25 mouse cellular contexts compared by ENCODE assay signal in the genomic region with DNA sequence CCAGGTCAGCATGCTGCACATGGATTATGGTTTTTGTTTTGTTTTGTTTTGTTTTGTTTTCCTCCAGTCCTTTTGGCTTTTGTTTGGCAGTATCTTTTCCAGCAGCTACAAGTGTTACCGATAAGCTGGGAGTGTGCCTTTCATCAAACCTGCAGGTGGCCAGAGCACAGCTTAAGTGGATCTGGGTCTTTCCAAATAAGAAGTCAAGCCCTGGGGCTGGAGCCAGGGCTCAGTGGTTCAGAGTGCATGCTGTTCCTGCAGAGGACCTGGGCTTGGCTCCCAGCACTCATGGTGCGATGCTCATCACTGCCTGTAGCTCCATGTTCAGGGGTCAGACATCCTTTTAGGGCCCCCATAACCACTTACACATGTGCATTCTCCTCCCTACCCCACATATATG. TPM values are rescaled to one million over a fixed set of nuclear protein-coding genes. Genes with fewer than 3 reads are reported as not detected.
A peak's percentile ranks its signal among the peaks of the same experiment; 100 is the strongest.
DNase-seq lines count a peak whose midpoint lies in the region; ATAC-seq and TF ChIP-seq lines count a peak whose summit lies in the region.
"Had no signal": no experiment of that assay in that cellular context is flagged by ENCODE, and none has a peak within 500 bp of the region (broad histone marks: within the 10 kb centered on the region; RNA-seq: fewer than 3 reads in every experiment).

No protein-coding gene starts in this region.

- no peak for TF ChIP-seq CTCF in left cerebral cortex, adult 2 months (IDR thresholded peaks at IDR 0.05)
- TF ChIP-seq CTCF in cortical plate, adult 2 months (IDR thresholded peaks at IDR 0.05; ENCODE audit: extremely low read depth, insufficient read depth, low read length), result no peak
- no peak for TF ChIP-seq CTCF in kidney, adult 2 months (conservative IDR thresholded peaks at IDR 0.05; ENCODE audit: insufficient read depth, insufficient read length, low read depth, low read length)

- H3K9ac ChIP-seq in hindbrain, embryonic 14.5 days, result no peak overlapping the region
- no peak overlapping the region for H3K9ac ChIP-seq in hindbrain, embryonic 11.5 days (ENCODE audit: low read depth, low read length)
- H3K9ac ChIP-seq in midbrain, embryonic 15.5 days, result no peak overlapping the region
- H3K9ac ChIP-seq: embryonic facial prominence, embryonic 12.5 days; embryonic facial prominence, embryonic 15.5 days; forebrain, postnatal 0 days; hindbrain, embryonic 15.5 days had no signal

- H3K27ac ChIP-seq in hindbrain, embryonic 14.5 days, result 0 out of 2 replicates have a peak overlapping the region, but pooled peaks have one; percentile 80
- no peak overlapping the region for H3K27ac ChIP-seq in hindbrain, embryonic 11.5 days (ENCODE audit: low read depth, low read length)
- peak overlapping the region; percentile 82; the same call in 1 of the 2 replicates for H3K27ac ChIP-seq in left cerebral cortex, adult 2 months
- peak overlapping the region; percentile 87 for H3K27ac ChIP-seq in midbrain, embryonic 15.5 days
- no peak overlapping the region for H3K27ac ChIP-seq in midbrain, embryonic 10.5 days (replicated peaks)
- H3K27ac ChIP-seq in cortical plate, adult 2 months (ENCODE audit: insufficient read depth, low read length), result 0 out of 2 replicates have a peak overlapping the region, but pooled peaks have one; percentile 68
- H3K27ac ChIP-seq in kidney, adult 2 months (ENCODE audit: insufficient read depth, low read depth, low read length), result no peak overlapping the region
- H3K27ac ChIP-seq: embryonic facial prominence, embryonic 12.5 days; embryonic facial prominence, embryonic 15.5 days; gastrocnemius, adult 2 months; hindbrain, embryonic 10.5 days had no signal

- no peak for DNase-seq in hindbrain, embryonic 14.5 days (ENCODE audit: low spot score)
- no peak for DNase-seq in hindbrain, embryonic 11.5 days (ENCODE audit: low spot score)
- DNase-seq in left cerebral cortex, adult 2 months (ENCODE audit: extremely low spot score in 1 of 2, low spot score in 2 of 2), result no peak
- DNase-seq in left cerebral cortex, adult 8-10 months (ENCODE audit: low spot score in 2 of 2), result no peak
- no peak for DNase-seq in midbrain, embryonic 10.5 days (ENCODE audit: low spot score)
- DNase-seq in kidney, adult 2 months, result no peak
- DNase-seq: adrenal gland, adult 2 months; adrenal gland, postnatal 14 days; forebrain, postnatal 0 days; gastrocnemius, adult 2 months; gastrocnemius, postnatal 14 days; heart, adult 11 months; heart, postnatal 36 days had no signal

- ATAC-seq in hindbrain, embryonic 14.5 days (ENCODE audit: low FRiP score), result no peak
- ATAC-seq in hindbrain, embryonic 11.5 days (ENCODE audit: low FRiP score), result no peak
- ATAC-seq in midbrain, embryonic 15.5 days (replicated peaks), result no peak
- ATAC-seq: CD4-positive, CD25-positive, alpha-beta regulatory T cell, adult 4 months; forebrain, embryonic 14.5 days; forebrain, postnatal 0 days; inflammation-experienced regulatory T-cells, adult 6 months had no signal

- no peaks in the 10 kb centered on the region for H3K27me3 ChIP-seq in hindbrain, embryonic 14.5 days (ENCODE audit: control insufficient read depth, insufficient read depth, low read length)
- H3K27me3 ChIP-seq in hindbrain, embryonic 11.5 days (ENCODE audit: control insufficient read depth, insufficient read depth, low read length), result no peaks in the 10 kb centered on the region
- H3K27me3 ChIP-seq in midbrain, embryonic 15.5 days (replicated peaks), result no peaks in the 10 kb centered on the region
- no peaks in the 10 kb centered on the region for H3K27me3 ChIP-seq in midbrain, embryonic 10.5 days (ENCODE audit: low read depth, poor library complexity, severe bottlenecking)
- no peaks in the 10 kb centered on the region for H3K27me3 ChIP-seq in kidney, adult 2 months (replicated peaks; ENCODE audit: control insufficient read depth, insufficient read depth, low read length)
- H3K27me3 ChIP-seq: embryonic facial prominence, embryonic 12.5 days; embryonic facial prominence, embryonic 15.5 days; hindbrain, embryonic 15.5 days had no signal

- H3K9me3 ChIP-seq in hindbrain, embryonic 14.5 days (ENCODE audit: control insufficient read depth, low read length), result no peaks in the 10 kb centered on the region
- H3K9me3 ChIP-seq in hindbrain, embryonic 11.5 days (ENCODE audit: control insufficient read depth, low read length), result no peaks in the 10 kb centered on the region
- H3K9me3 ChIP-seq in midbrain, embryonic 15.5 days, result no peaks in the 10 kb centered on the region
- H3K9me3 ChIP-seq in midbrain, embryonic 10.5 days (replicated peaks), result no peaks in the 10 kb centered on the region
- H3K9me3 ChIP-seq: embryonic facial prominence, embryonic 12.5 days; embryonic facial prominence, embryonic 15.5 days; hindbrain, embryonic 10.5 days; hindbrain, embryonic 15.5 days had no signal

- no peaks in the 10 kb centered on the region for H3K36me3 ChIP-seq in hindbrain, embryonic 14.5 days (replicated peaks; ENCODE audit: control insufficient read depth, insufficient read depth)
- no peaks in the 10 kb centered on the region for H3K36me3 ChIP-seq in hindbrain, embryonic 11.5 days (ENCODE audit: control insufficient read depth, insufficient read depth, low read length)
- H3K36me3 ChIP-seq in midbrain, embryonic 15.5 days (replicated peaks), result no peaks in the 10 kb centered on the region
- no peaks in the 10 kb centered on the region for H3K36me3 ChIP-seq in midbrain, embryonic 10.5 days
- no peaks in the 10 kb centered on the region for H3K36me3 ChIP-seq in kidney, adult 2 months (ENCODE audit: control insufficient read depth, insufficient read depth, low read length)
- H3K36me3 ChIP-seq: embryonic facial prominence, embryonic 12.5 days; embryonic facial prominence, embryonic 15.5 days; hindbrain, embryonic 10.5 days; hindbrain, embryonic 15.5 days had no signal

- H3K4me2 ChIP-seq in hindbrain, embryonic 14.5 days (replicated peaks), result no peak overlapping the region
- H3K4me2 ChIP-seq in hindbrain, embryonic 11.5 days (replicated peaks; ENCODE audit: low read depth, low read length), result no peak overlapping the region
- H3K4me2 ChIP-seq in midbrain, embryonic 15.5 days, result no peak overlapping the region
- H3K4me2 ChIP-seq: embryonic facial prominence, embryonic 15.5 days; heart, embryonic 11.5 days; hindbrain, embryonic 15.5 days had no signal

- intact Hi-C loops in left cerebral cortex, adult 2 months (cut with DNase I), result no loop called here

- TF ChIP-seq POLR2A in cortical plate, adult 2 months (IDR thresholded peaks at IDR 0.05; ENCODE audit: extremely low read depth, insufficient read depth, low read length), result no peak
- TF ChIP-seq POLR2A in kidney, adult 2 months (IDR thresholded peaks at IDR 0.05; ENCODE audit: low read depth, low read length), result no peak

- 48% methylated on average over 2 of the region's 2 CpGs for WGBS in hindbrain, embryonic 14.5 days
- 45% methylated on average over 2 of the region's 2 CpGs for WGBS in hindbrain, embryonic 11.5 days
- WGBS in midbrain, embryonic 15.5 days, result 48% methylated on average over 2 of the region's 2 CpGs
- 34% methylated on average over 2 of the region's 2 CpGs for WGBS in midbrain, embryonic 10.5 days
- 79% methylated on average over 2 of the region's 2 CpGs for WGBS in kidney, adult 2 months

- no peak overlapping the region for H3K4me3 ChIP-seq in hindbrain, embryonic 14.5 days (replicated peaks; ENCODE audit: low read length)
- H3K4me3 ChIP-seq in hindbrain, embryonic 11.5 days (ENCODE audit: low read depth, low read length), result no peak overlapping the region
- H3K4me3 ChIP-seq in left cerebral cortex, adult 2 months, result no peak overlapping the region
- no peak overlapping the region for H3K4me3 ChIP-seq in midbrain, embryonic 15.5 days
- H3K4me3 ChIP-seq in midbrain, embryonic 10.5 days, result no peak overlapping the region
- H3K4me3 ChIP-seq in cortical plate, adult 2 months (ENCODE audit: insufficient read depth, low read length), result no peak overlapping the region
- no peak overlapping the region for H3K4me3 ChIP-seq in kidney, adult 2 months (ENCODE audit: insufficient read depth, low read depth, low read length)
- H3K4me3 ChIP-seq: embryonic facial prominence, embryonic 12.5 days; embryonic facial prominence, embryonic 15.5 days; gastrocnemius, adult 2 months; hindbrain, embryonic 10.5 days; hindbrain, embryonic 15.5 days had no signal

- H3K4me1 ChIP-seq in hindbrain, embryonic 14.5 days (replicated peaks; ENCODE audit: control insufficient read depth, insufficient read depth, low read length), result peaks cover 20% of the 10 kb centered on the region
- H3K4me1 ChIP-seq in hindbrain, embryonic 11.5 days (replicated peaks; ENCODE audit: control insufficient read depth, insufficient read depth, low read length), result no peaks in the 10 kb centered on the region; the same call in 1 of the 2 replicates
- H3K4me1 ChIP-seq in midbrain, embryonic 15.5 days, result peaks cover 35% of the 10 kb centered on the region
- H3K4me1 ChIP-seq in midbrain, embryonic 10.5 days, result peaks cover 33% of the 10 kb centered on the region
- peaks cover 13% of the 10 kb centered on the region for H3K4me1 ChIP-seq in cortical plate, adult 2 months (ENCODE audit: control insufficient read depth, insufficient read depth, low read length)
- no peaks in the 10 kb centered on the region for H3K4me1 ChIP-seq in kidney, adult 2 months (ENCODE audit: control insufficient read depth, insufficient read depth, low read length)

RNA-seq across cellular contexts. Expression of gene Phactr3, which starts 55.2 kb away (rescaled TPM):
- polyA plus RNA-seq in hindbrain, embryonic 14.5 days (2014; fragmentation: Nextera tagmentation; extraction: Ambion mirVana), result 56.9 and 64.2 TPM in 2 replicates
- polyA plus RNA-seq in hindbrain, embryonic 11.5 days (2014; fragmentation: Nextera tagmentation; extraction: Ambion mirVana), result 11.9 and 14.5 TPM in 2 replicates
- 100 to 1,000 TPM; 143 to 156 TPM for total RNA-seq in left cerebral cortex, adult 2 months (2021)
- total RNA-seq in left cerebral cortex, adult 8-10 months (2022), result 100 to 1,000 TPM; 133 to 145 (median 140) TPM
- 66.3 and 67.1 TPM in 2 replicates for polyA plus RNA-seq in midbrain, embryonic 15.5 days (2015; fragmentation: Nextera tagmentation; extraction: Ambion mirVana)
- polyA plus RNA-seq in midbrain, embryonic 10.5 days (2016; fragmentation: Nextera tagmentation; extraction: Ambion mirVana), result 5.8 and 6.7 TPM in 2 replicates
- polyA plus RNA-seq in cortical plate, adult 2 months (2012; rRNA removed), result 135 and 136 TPM in 2 replicates
- 0.05 and 0.17 TPM in 2 replicates for polyA plus RNA-seq in kidney, adult 2 months (2012; rRNA removed)
- total RNA-seq: MEL had no signal
- polyA plus RNA-seq: C2C12 had no signal

Comparison
In these comparisons a context has a peak if more than half of its experiments do, and no peak if none do; other contexts are left out.
1. H3K27ac ChIP-seq: peak in hindbrain, embryonic 14.5 days (single experiment), left cerebral cortex, adult 2 months (single experiment), midbrain, embryonic 15.5 days (single experiment) and cortical plate, adult 2 months (single experiment); none in hindbrain, embryonic 11.5 days (single experiment), midbrain, embryonic 10.5 days (single experiment) and kidney, adult 2 months (single experiment).